17 mouse cellular contexts compared by ENCODE assay signal in genomic region chr15:84467761-84468160, GRCm38 (mm10). TPM values are rescaled to one million over a fixed set of nuclear protein-coding genes. Genes with fewer than 3 reads are reported as not detected.
"Had no signal": no experiment of that assay in that cellular context is flagged by ENCODE, and none has a peak within 500 bp of the region (broad histone marks: within the 10 kb centered on the region; RNA-seq: fewer than 3 reads in every experiment).

No protein-coding gene starts in this region.

- H3K4me1 ChIP-seq: megakaryocyte, embryonic 14.5 days had no signal

- H3K4me2 ChIP-seq: kidney, embryonic 15.5 days; liver, embryonic 11.5 days; liver, embryonic 15.5 days; midbrain, embryonic 15.5 days; neural tube, embryonic 13.5 days had no signal

- H3K36me3 ChIP-seq: kidney, embryonic 15.5 days; limb, embryonic 10.5 days; liver, embryonic 15.5 days; midbrain, embryonic 15.5 days; neural tube, embryonic 13.5 days had no signal

- DNase-seq: kidney, adult 2 months; kidney, postnatal 14 days; lung, adult 2 months; lung, postnatal 10 days; retina, postnatal 1 day; right cerebral cortex, postnatal 14 days; thymus, postnatal 4 days had no signal

- H3K27me3 ChIP-seq: midbrain, embryonic 15.5 days had no signal

- H3K9me3 ChIP-seq: kidney, embryonic 15.5 days; limb, embryonic 10.5 days; liver, embryonic 15.5 days; megakaryocyte, embryonic 14.5 days; midbrain, embryonic 15.5 days; neural tube, embryonic 13.5 days had no signal

- H3K27ac ChIP-seq: kidney, embryonic 15.5 days; left cerebral cortex, adult 2 months; liver, embryonic 15.5 days; macrophage had no signal

- H3K9ac ChIP-seq: kidney, embryonic 15.5 days; liver, embryonic 15.5 days had no signal

- H3K4me3 ChIP-seq: kidney, embryonic 15.5 days; left cerebral cortex, adult 2 months; limb, embryonic 10.5 days; liver, embryonic 15.5 days; megakaryocyte, embryonic 14.5 days; midbrain, embryonic 15.5 days; neural tube, embryonic 13.5 days had no signal

- ATAC-seq: midbrain, embryonic 15.5 days had no signal

RNA-seq across cellular contexts. Expression of gene Shisal1, which starts 20.9 kb away (rescaled TPM):
- total RNA-seq: monocyte, adult 5-6 weeks had no signal
- polyA plus RNA-seq: macrophage had no signal
